Mouse (Mus musculus): ENCODE data around the gene A830005F24Rik.
"Not testable (repeated sequence)": the region's sequence is repeated elsewhere in the genome, so short reads cannot be mapped to it uniquely, and the experiment has no call there.

A830005F24Rik gene

GRCm38 (mm10) chr13:48513003-48513929 lies at the start of gene A830005F24Rik, which contains the start of gene Zfp169:
Gene A830005F24Rik, plus strand, starts transcription at chr13:48513570.
Gene Zfp169, minus strand, starts transcription at chr13:48513451.
- peak; percentile 89 for DNase-seq

GRCm38 (mm10) chr13:48464170-48464569 lies 49.2 kb upstream of the A830005F24Rik start:
- peak; percentile 62 for DNase-seq

GRCm38 (mm10) chr13:48466186-48466585 lies 47.2 kb upstream of the A830005F24Rik start:
- no peak for DNase-seq

GRCm38 (mm10) chr13:48468656-48469180 lies 44.7 kb upstream of the A830005F24Rik start:
- no peak for DNase-seq

GRCm38 (mm10) chr13:48483606-48484005 lies 29.8 kb upstream of the A830005F24Rik start:
- DNase-seq: no peak

GRCm38 (mm10) chr13:48490396-48491182 lies 22.8 kb upstream of the A830005F24Rik start:
- no peak for DNase-seq

- DNase-seq: no peak
Observed at GRCm38 (mm10) chr13:48493183-48493582, 20.2 kb upstream of the A830005F24Rik start.

- DNase-seq: peak; percentile 76
Observed at GRCm38 (mm10) chr13:48497693-48498221, 15.6 kb upstream of the A830005F24Rik start.

GRCm38 (mm10) chr13:48498676-48499075 lies 14.7 kb upstream of the A830005F24Rik start:
- DNase-seq: no peak

- no peak for DNase-seq
Observed at GRCm38 (mm10) chr13:48502422-48502821, 10.9 kb upstream of the A830005F24Rik start.

GRCm38 (mm10) chr13:48508661-48509060 lies 4.7 kb upstream of the A830005F24Rik start:
- DNase-seq: no peak

GRCm38 (mm10) chr13:48515861-48516260 lies 2.5 kb downstream of the A830005F24Rik start:
- no peak for DNase-seq

GRCm38 (mm10) chr13:48519122-48519521 lies 5.8 kb downstream of the A830005F24Rik start:
- DNase-seq: not testable (repeated sequence)

GRCm38 (mm10) chr13:48525745-48526144 lies 12.4 kb downstream of the A830005F24Rik start:
- DNase-seq: no peak

GRCm38 (mm10) chr13:48528123-48528871 lies 14.9 kb downstream of the A830005F24Rik start:
- peak; percentile 45 for DNase-seq

- no peak for DNase-seq
Observed at GRCm38 (mm10) chr13:48529028-48529427, 15.7 kb downstream of the A830005F24Rik start.

GRCm38 (mm10) chr13:48530685-48531084 lies 17.3 kb downstream of the A830005F24Rik start:
- no peak for DNase-seq

- no peak for DNase-seq
Observed at GRCm38 (mm10) chr13:48531448-48531847, 18.1 kb downstream of the A830005F24Rik start.

- no peak for DNase-seq
Observed at GRCm38 (mm10) chr13:48533441-48533840, 20.1 kb downstream of the A830005F24Rik start.

- no peak for DNase-seq
Observed at GRCm38 (mm10) chr13:48540488-48540887, 27.1 kb downstream of the A830005F24Rik start.

- no peak for DNase-seq
Observed at GRCm38 (mm10) chr13:48544391-48544790, 31.0 kb downstream of the A830005F24Rik start.

- DNase-seq: no peak
Observed at GRCm38 (mm10) chr13:48544867-48545266, 31.5 kb downstream of the A830005F24Rik start.

All from thymus, postnatal 4 days (tissue).